Mouse (Mus musculus) lung, embryonic 14.5 days (tissue): ENCODE data around the gene Arid1b. TPM values are rescaled to one million over a fixed set of nuclear protein-coding genes. Genes with fewer than 3 reads are reported as not detected.

Source experiments
- ATAC-seq: fragments of 200-750 bp; cut with Nextera tagmentation; 2 replicates; pipeline ENCODE4 v1.8.0; 2017; ENCODE audit warnings: mild to moderate bottlenecking, moderate TSS enrichment, moderate library complexity; ENCODE audit not compliant: insufficient read depth
- DNase-seq: peaks from one replicate; pipeline ENCODE4 v3.0.0-alpha.2; 2015
- H3K27ac ChIP-seq: fragments of 300-500 bp; sonication (generic); 2 replicates; pipeline ENCODE4 v1.5.1; 2014; ENCODE audit warnings: low read depth, mild to moderate bottlenecking, moderate library complexity
- H3K27me3 ChIP-seq: fragments of 300-500 bp; sonication (generic); 2 replicates; pipeline ENCODE4 v1.6.1; 2014; ENCODE audit warnings: low read length, control low read depth; ENCODE audit not compliant: insufficient read depth
- H3K36me3 ChIP-seq: fragments of 300-500 bp; sonication (generic); 2 replicates; pipeline ENCODE4 v1.6.1; 2014; ENCODE audit warnings: control low read depth; ENCODE audit not compliant: insufficient read depth
- H3K4me1 ChIP-seq: fragments of 300-500 bp; sonication (generic); 2 replicates; pipeline ENCODE4 v1.6.1; 2014; ENCODE audit warnings: antibody characterized with exemption, control low read depth; ENCODE audit not compliant: insufficient read depth
- H3K4me2 ChIP-seq: fragments of 300-500 bp; sonication (generic); 2 replicates; pipeline ENCODE4 v1.6.1; 2014; ENCODE audit warnings: mild to moderate bottlenecking
- H3K4me3 ChIP-seq: fragments of 300-500 bp; sonication (generic); 2 replicates; pipeline ENCODE4 v1.5.1; 2014; ENCODE audit warnings: low read depth, low read length
- H3K9ac ChIP-seq: fragments of 300-500 bp; sonication (generic); 2 replicates; pipeline ENCODE4 v1.6.1; 2014
- H3K9me3 ChIP-seq: fragments of 300-500 bp; sonication (generic); 2 replicates; pipeline ENCODE4 v1.6.1; 2016; ENCODE audit warnings: low read depth, low read length, control low read depth
- CTCF ChIP-seq: IDR thresholded peaks from 2 replicates; pipeline ENCODE4 v1.5.1; 2016; ENCODE audit warnings: antibody characterized with exemption, low read depth
- WGBS: fragments of 180-500 bp; shearing (Covaris S2); extraction: QIAGEN DNeasy Blood & Tissue Kit; methylation state at CpG from one replicate; pipeline ENCODE4 v1.1.7; 2014; 5-methylcytosine and 5-hydroxymethylcytosine counted together
- polyA plus RNA-seq: library from polyadenylated mRNA; unstranded; fragments of >200 nt; fragmentation: Nextera tagmentation; extraction: Ambion mirVana; gene quantifications from 2 replicates; pipeline ENCODE4 v1.2.1, GENCODE M21; 2014

The Arid1b gene
- polyA plus RNA-seq, 1 experiment from 2014 or later, result 17.3 TPM

DNA sequence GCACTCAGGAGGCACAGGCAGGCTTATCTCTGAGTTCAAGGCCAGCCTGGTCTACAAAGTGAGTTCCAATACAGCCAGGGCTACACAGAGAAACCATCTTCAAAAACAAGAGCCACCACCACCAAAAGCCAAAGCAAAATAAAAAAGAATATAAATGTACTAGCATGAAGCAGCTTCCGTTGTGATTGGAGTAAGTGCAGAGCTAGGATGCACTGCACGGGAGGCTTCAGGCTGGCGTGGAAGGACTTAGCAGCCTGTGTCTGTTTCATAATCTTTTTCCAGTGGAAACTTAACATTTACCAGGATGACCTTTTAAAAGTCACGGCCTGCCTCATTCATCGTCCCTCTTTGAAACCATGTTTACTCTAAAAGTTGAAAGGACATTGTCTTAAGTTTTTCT lies 67.5 kb downstream of the Arid1b start:
- H3K4me1 ChIP-seq, result peaks cover 50% of the 10 kb centered on the region
- DNase-seq (no peak), ATAC-seq (no peak)
- TF ChIP-seq CTCF, result no peak
- H3K27ac ChIP-seq, result no peak overlapping the region
- no peaks in the 10 kb centered on the region for H3K9me3 ChIP-seq
- H3K27me3 ChIP-seq, result no peaks in the 10 kb centered on the region
- H3K4me3 ChIP-seq, result no peak overlapping the region
- 45% methylated on average over 5 of the region's 5 CpGs for WGBS
- H3K4me2 ChIP-seq, result no peak overlapping the region
- H3K9ac ChIP-seq, result no peak overlapping the region
- 0 out of 2 replicates have a peak, but pooled peaks cover 6% of the 10 kb centered on the region for H3K36me3 ChIP-seq

DNA sequence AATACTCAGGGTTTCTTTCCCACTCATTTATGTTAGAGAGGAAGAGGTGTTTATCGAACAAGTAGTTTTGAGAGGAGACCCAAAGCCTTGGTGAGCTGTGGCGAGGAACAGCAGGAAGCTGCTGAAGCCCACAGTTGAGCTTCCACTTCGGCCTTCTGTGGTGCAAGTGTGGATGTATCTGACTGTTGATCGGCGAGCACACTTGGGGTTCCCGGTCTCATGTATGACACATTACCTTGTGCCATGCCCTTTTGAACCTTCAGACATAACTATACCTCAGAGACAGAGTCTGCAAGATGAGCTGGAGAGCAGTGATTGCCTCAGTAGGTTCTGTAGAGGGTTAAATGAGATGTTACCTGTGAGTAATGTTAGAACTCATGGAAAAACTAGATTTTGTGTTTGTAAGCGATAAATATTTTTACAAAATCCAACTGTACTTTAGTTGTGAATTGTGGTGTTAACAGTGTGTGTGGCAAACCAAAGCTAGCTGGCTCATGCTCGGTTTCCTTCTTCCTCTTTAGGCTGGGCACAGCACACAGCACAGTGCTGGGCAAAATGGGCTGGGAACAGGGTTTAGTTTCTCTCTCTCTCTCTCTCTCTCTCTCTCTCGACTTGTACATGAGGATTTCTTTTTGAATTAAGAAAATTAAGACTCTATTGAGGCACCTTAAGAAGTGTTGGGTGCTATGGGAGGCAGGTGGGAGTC lies 69.5 kb downstream of the Arid1b start:
- no peak overlapping the region for H3K27ac ChIP-seq
- WGBS, result 85% methylated on average over 9 of the region's 9 CpGs
- no peak overlapping the region for H3K4me2 ChIP-seq
- H3K4me1 ChIP-seq, result peaks cover 44% of the 10 kb centered on the region
- ATAC-seq (no peak), DNase-seq (no peak)
- no peaks in the 10 kb centered on the region for H3K9me3 ChIP-seq
- H3K4me3 ChIP-seq, result no peak overlapping the region
- H3K9ac ChIP-seq, result no peak overlapping the region
- TF ChIP-seq CTCF, result no peak
- H3K36me3 ChIP-seq, result 0 out of 2 replicates have a peak, but pooled peaks cover 6% of the 10 kb centered on the region
- no peaks in the 10 kb centered on the region for H3K27me3 ChIP-seq

DNA sequence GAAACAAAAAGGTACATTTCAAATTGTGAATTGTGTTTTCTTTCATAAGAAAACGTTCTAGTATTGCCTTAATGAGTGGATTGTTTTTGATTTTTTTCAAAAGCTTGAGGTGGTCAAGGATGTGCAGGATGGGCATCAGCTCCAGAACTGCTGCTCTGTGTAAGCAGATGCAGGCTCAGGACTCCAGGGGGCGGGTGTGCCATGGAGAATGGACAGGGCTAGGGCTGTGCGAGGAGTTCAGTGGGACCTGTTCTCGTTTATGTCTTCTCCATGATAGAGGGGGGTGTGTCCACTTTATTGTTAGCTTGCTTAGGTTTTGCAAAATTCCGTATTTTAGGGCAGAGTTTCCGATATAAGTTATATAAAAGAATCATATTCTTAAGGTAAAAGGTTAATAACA lies 70.6 kb downstream of the Arid1b start:
- WGBS, result 48% methylated on average over 6 of the region's 6 CpGs
- Histone ChIP-seq H3K4me2 (no peak overlapping the region), H3K4me3 (no peak overlapping the region), H3K9me3 (no peaks in the 10 kb centered on the region), H3K9ac (no peak overlapping the region), H3K27ac (no peak overlapping the region), H3K4me1 (peaks cover 34% of the 10 kb centered on the region), H3K27me3 (no peaks in the 10 kb centered on the region), H3K36me3 (0 out of 2 replicates have a peak, but pooled peaks cover 3% of the 10 kb centered on the region)
- DNase-seq, result no peak
- TF ChIP-seq CTCF, result peak; percentile 56
- ATAC-seq, result peak; percentile 57; the same call in 1 of the 2 replicates

DNA sequence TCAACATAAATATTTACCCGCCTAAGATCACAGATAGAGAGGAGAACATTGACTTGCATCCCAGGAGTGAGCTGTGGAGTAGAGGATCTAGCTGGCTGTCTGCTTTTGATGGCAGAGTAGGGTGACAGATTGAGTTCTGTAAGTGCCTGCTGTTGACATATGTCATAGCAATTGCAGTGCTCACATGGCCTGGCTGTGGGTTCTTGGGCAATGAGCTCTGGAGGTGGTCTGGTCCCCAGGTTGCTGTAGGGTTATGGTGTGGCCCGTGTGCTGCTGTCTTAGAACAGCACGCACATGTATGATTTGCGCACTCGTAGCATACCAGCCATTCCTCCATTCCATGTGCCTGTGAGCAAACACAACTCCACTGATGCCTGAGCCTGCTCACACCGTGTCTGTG lies 71.1 kb downstream of the Arid1b start:
- H3K9ac ChIP-seq, result no peak overlapping the region
- 53% methylated on average over 6 of the region's 6 CpGs for WGBS
- H3K4me1 ChIP-seq, result peaks cover 29% of the 10 kb centered on the region
- H3K9me3 ChIP-seq, result no peaks in the 10 kb centered on the region
- H3K36me3 ChIP-seq, result no peaks in the 10 kb centered on the region
- ATAC-seq (peak; percentile 22; the same call in 1 of the 2 replicates), DNase-seq (no peak)
- H3K4me2 ChIP-seq, result no peak overlapping the region
- TF ChIP-seq CTCF, result no peak
- no peak overlapping the region for H3K4me3 ChIP-seq
- H3K27ac ChIP-seq, result no peak overlapping the region
- no peaks in the 10 kb centered on the region for H3K27me3 ChIP-seq

DNA sequence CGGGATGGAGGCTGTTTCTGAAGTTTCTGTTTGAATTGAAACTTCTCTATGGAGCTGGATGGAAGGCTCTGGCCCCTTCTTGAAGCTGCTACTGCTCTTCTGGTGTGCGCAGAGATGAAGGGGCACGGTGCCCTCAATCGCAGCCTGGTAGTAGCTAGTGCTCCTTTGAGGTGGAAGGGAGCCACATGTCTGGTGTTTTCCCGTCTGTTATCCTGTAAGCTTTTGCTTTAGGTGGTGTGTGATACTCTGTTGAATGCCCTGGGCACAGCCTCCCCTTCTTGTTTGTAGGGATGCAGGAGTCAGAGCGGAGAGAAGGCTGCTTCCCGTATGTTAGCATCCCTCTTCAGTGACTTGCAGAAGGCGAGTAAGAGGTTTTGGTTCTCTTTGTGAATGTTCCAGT lies 72.7 kb downstream of the Arid1b start:
- Histone ChIP-seq H3K36me3 (0 out of 2 replicates have a peak, but pooled peaks cover 6% of the 10 kb centered on the region), H3K27ac (no peak overlapping the region), H3K4me2 (no peak overlapping the region), H3K4me3 (no peak overlapping the region), H3K9ac (no peak overlapping the region), H3K4me1 (peaks cover 22% of the 10 kb centered on the region), H3K9me3 (no peaks in the 10 kb centered on the region), H3K27me3 (no peaks in the 10 kb centered on the region)
- TF ChIP-seq CTCF, result no peak
- DNase-seq, result no peak
- WGBS, result 79% methylated on average over 8 of the region's 8 CpGs
- ATAC-seq, result no peak

DNA sequence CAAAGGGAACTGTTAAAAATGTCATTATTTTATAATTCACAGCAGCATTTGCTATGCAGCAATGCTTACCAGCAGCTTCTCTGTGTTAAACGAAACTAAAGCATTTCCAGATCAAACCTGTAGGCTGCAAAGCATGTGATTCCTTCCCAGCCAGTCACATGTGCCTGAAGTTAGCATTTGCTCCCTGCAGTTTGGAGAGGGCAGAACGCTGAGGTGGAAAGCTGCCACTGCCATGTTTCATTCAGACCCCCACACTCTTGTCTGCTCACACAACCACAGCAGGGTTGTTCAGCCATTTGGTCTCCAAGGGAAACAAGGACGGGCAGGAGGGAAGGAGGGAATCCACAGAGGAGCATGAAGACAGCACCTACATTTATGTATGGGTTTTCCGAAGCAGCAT lies 73.1 kb downstream of the Arid1b start:
- H3K27me3 ChIP-seq, result no peaks in the 10 kb centered on the region
- peaks cover 22% of the 10 kb centered on the region for H3K4me1 ChIP-seq
- TF ChIP-seq CTCF, result no peak
- no peak overlapping the region for H3K9ac ChIP-seq
- 47% methylated on average over 4 of the region's 4 CpGs for WGBS
- H3K9me3 ChIP-seq, result no peaks in the 10 kb centered on the region
- no peak overlapping the region for H3K27ac ChIP-seq
- no peak overlapping the region for H3K4me3 ChIP-seq
- 0 out of 2 replicates have a peak, but pooled peaks cover 6% of the 10 kb centered on the region for H3K36me3 ChIP-seq
- ATAC-seq (no peak), DNase-seq (no peak)
- no peak overlapping the region for H3K4me2 ChIP-seq

DNA sequence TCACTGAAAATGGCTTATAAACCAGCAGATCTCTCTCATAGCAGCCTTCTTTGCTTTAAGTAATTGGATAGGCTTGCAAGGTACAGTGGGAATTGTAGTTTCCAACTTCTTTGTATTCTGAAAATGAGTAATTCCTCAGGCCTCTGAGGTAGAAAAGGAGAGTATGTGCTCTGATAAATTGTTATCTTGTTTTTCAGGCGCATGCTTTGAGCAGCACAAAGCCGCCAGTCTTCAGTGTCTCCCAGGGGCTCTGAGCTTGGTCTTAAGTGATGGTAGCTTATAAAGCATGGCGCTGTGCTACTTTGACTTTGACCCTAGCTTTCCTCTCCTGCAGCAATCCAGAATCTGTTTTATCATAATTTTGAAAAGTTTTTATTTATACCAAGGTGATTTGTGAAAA lies 76.3 kb downstream of the Arid1b start:
- no peak for TF ChIP-seq CTCF
- H3K4me3 ChIP-seq, result no peak overlapping the region
- H3K9ac ChIP-seq, result no peak overlapping the region
- DNase-seq, result no peak
- no peak overlapping the region for H3K27ac ChIP-seq
- H3K9me3 ChIP-seq, result no peaks in the 10 kb centered on the region
- 83% methylated on average over 3 of the region's 3 CpGs for WGBS
- no peak overlapping the region for H3K4me2 ChIP-seq
- no peaks in the 10 kb centered on the region for H3K27me3 ChIP-seq
- ATAC-seq, result no peak
- H3K36me3 ChIP-seq, result 0 out of 2 replicates have a peak, but pooled peaks cover 6% of the 10 kb centered on the region
- H3K4me1 ChIP-seq, result peaks cover 22% of the 10 kb centered on the region
